Mouse (Mus musculus) urinary bladder, postnatal 36 days (tissue): ENCODE data around the gene Ctr9.

Source experiments
- DNase-seq, 2 experiments: peaks; one replicate each; pipeline ENCODE4 v3.0.0; 2022; ENCODE audit warnings: low spot score in 2 of 2, mixed read lengths in 1 of 2

Ctr9 gene

GRCm38 (mm10) chr7:111029046-111029553 is 349 bp downstream of the Ctr9 start:
- no peak for DNase-seq

- DNase-seq = no peak
Observed at GRCm38 (mm10) chr7:111048920-111049319, 20.2 kb downstream of the Ctr9 start.

- peak; percentile 46 to 64 for DNase-seq
Observed at GRCm38 (mm10) chr7:111049652-111050421, 21.1 kb downstream of the Ctr9 start.

- DNase-seq = no peak
Observed at GRCm38 (mm10) chr7:111055221-111055620, 26.5 kb downstream of the Ctr9 start.

- DNase-seq = no peak
Observed at GRCm38 (mm10) chr7:111055984-111056657, 27.4 kb downstream of the Ctr9 start.

- DNase-seq = no peak
Observed at GRCm38 (mm10) chr7:111059527-111059926, 30.8 kb downstream of the Ctr9 start.

- DNase-seq = no peak
Observed at GRCm38 (mm10) chr7:111062971-111063370, 34.2 kb downstream of the Ctr9 start.

- DNase-seq = no peak
Observed at GRCm38 (mm10) chr7:111068181-111068580, 39.4 kb downstream of the Ctr9 start.

- DNase-seq = no peak
Observed at GRCm38 (mm10) chr7:111069439-111070166, 40.9 kb downstream of the Ctr9 start.

- no peak for DNase-seq
Observed at GRCm38 (mm10) chr7:111070167-111070496, 41.4 kb downstream of the Ctr9 start.

GRCm38 (mm10) chr7:111072410-111072809 is 43.7 kb downstream of the Ctr9 start:
- no peak for DNase-seq

GRCm38 (mm10) chr7:111075288-111075687 is 46.5 kb downstream of the Ctr9 start:
- DNase-seq = no peak

GRCm38 (mm10) chr7:111078271-111078670 is 49.5 kb downstream of the Ctr9 start:
- DNase-seq = no peak

- no peak for DNase-seq
Observed at GRCm38 (mm10) chr7:111080026-111080425, 51.3 kb downstream of the Ctr9 start.

- DNase-seq = no peak
Observed at GRCm38 (mm10) chr7:111080876-111081275, 52.1 kb downstream of the Ctr9 start.

- DNase-seq = peak; percentile 80 to 83
Observed at GRCm38 (mm10) chr7:111082043-111082821, 53.5 kb downstream of the Ctr9 start.

GRCm38 (mm10) chr7:111082822-111083732 is 54.3 kb downstream of the Ctr9 start, which contains the start of gene Eif4g2:
Eif4g2 (minus strand) TSS chr7:111083030.
- peak; percentile 97 to 99 for DNase-seq

GRCm38 (mm10) chr7:111083733-111084120 is 55.0 kb downstream of the Ctr9 start:
- no peak for DNase-seq

GRCm38 (mm10) chr7:111084443-111084842 is 55.7 kb downstream of the Ctr9 start:
- no peak for DNase-seq

GRCm38 (mm10) chr7:111085153-111085552 is 56.4 kb downstream of the Ctr9 start:
- DNase-seq = no peak
